Mouse (Mus musculus): ENCODE results near the gene Aamp. TPM values are rescaled to one million over a fixed set of nuclear protein-coding genes. Genes with fewer than 3 reads are reported as not detected.

Aamp gene
- total and polyA plus RNA-seq, 3 experiments, result 144 to 188 (median 177) TPM

GRCm38 (mm10) chr1:74282896-74283625 is 1.5 kb downstream of the Aamp start:
- no peak for DNase-seq

- DNase-seq, result no peak
These were observed 2.7 kb downstream of the Aamp start for GRCm38 (mm10) chr1:74281886-74282285.

- no peak for DNase-seq
These were observed 3.2 kb downstream of the Aamp start for GRCm38 (mm10) chr1:74281372-74281771.

DNA sequence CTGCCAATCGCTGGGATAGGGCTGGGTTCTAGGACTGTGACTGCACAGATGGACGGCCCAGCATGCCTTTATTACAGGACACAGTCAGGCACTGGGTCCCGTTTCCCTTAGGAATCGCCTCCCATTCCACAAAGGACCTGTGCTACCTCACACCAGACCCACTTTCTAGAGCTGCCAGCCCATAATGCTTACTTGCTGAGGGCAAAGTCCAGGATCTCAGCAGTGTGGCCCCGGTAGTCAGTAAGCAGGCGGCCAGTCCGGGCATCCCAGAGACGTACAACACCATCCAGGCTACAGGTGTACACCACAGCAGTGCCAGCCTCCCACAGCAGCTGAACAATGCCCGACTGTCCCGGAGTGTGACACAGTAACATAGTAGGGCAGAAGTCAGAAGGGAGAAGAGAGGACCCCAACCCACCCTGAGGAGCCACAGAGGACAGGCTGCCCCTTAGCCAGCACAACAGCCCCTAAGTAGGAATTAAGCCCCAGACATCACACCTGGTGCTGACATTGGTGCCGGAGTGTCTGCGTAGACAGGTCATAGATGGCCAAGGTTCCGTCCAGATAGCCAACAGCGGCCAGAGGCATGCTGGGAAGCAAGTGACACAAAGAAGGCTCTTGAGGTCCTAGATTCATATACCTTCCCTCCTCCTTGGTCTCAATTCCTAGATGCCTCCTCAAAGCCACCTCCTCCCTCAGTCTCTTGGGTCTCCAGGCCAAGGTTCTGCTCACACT is 3.8 kb downstream of the Aamp start:
- DNase-seq, result no peak

GRCm38 (mm10) chr1:74278988-74279387 is 5.5 kb downstream of the Aamp start:
- DNase-seq, result no peak

DNA sequence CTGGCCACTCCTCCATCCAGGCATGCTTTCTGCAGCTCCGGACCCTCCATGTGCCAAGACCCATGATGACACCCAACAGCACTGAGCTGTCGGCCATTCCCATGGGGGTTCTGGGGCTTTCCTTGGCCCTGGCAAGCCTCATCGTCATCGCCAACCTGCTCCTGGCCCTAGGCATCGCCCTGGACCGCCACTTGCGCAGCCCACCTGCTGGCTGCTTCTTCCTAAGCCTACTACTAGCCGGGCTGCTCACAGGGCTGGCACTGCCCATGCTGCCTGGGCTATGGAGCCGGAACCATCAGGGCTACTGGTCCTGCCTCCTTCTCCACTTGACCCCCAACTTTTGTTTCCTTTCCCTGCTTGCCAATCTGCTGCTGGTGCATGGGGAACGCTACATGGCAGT is 6.0 kb downstream of the Aamp start, which contains the start of gene Gpbar1:
Gene Gpbar1, plus strand, starts transcription at position 13 of the 400 bp plus-strand sequence.
- DNase-seq, result no peak

- DNase-seq, result no peak
These were observed 6.5 kb downstream of the Aamp start for GRCm38 (mm10) chr1:74277883-74278537.

DNA sequence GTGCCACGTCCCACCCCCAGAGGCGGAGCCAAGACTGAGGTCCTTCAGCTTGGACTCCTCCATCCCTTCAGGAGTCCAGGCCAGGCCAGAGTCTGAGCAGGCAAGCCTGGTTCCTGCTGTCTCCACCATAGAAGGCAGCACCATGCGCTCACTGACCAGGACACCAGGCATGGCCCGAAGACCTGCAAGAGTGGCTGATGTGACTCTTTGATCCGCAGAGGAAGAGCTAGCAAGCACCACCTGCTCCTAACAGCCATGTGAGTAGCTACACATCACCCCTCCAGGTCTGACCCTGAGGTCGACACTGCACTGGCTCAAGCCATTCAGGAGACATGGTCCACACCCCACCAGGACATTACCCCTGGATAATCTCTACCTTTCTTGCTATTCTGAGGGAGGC is 7.5 kb downstream of the Aamp start:
- DNase-seq, result no peak

DNA sequence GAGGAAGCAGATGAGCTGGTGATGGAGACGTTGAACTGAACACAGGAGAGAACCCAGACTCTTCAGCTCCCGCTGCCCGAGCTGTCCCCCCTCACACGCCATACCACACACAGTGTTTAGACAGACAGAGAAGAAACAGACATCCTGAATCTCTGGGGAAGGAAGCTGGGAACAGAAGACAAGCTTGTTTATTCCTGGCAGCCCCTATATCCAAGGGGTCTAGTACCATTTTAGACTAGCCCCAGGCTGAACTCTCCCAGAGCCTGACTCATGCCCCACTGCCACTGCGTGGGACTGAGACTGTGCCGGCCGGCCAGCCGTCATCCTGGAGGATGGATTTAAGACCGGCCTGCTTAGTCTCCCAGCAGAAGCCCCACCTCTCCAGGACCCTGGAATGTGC is 9.5 kb downstream of the Aamp start:
- no peak for DNase-seq

DNA sequence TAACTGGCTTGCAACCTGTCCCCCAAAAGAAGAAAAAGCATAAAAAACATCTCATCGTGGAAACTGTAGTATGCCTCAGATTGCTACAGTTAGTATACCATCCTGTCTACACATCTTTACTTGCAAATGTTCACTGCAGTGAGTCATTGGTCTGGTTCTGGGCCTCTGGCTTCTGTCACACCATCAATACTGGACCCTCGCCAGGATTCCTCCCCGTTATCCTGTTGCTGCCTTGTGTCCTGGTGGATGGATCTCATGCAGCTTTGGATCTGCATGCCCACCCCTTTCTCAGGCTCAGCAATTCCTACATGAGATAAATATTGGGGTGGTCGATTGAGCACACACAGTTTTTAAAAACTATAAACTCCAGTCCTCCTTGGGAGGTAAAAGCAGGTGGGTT is 12.9 kb downstream of the Aamp start:
- DNase-seq, result no peak

- DNase-seq, result no peak
These were observed 15.8 kb downstream of the Aamp start for GRCm38 (mm10) chr1:74268750-74269149.

GRCm38 (mm10) chr1:74262510-74262909 is 22.0 kb downstream of the Aamp start:
- no peak for DNase-seq

GRCm38 (mm10) chr1:74256782-74257181 is 27.8 kb downstream of the Aamp start:
- no peak for DNase-seq

DNA sequence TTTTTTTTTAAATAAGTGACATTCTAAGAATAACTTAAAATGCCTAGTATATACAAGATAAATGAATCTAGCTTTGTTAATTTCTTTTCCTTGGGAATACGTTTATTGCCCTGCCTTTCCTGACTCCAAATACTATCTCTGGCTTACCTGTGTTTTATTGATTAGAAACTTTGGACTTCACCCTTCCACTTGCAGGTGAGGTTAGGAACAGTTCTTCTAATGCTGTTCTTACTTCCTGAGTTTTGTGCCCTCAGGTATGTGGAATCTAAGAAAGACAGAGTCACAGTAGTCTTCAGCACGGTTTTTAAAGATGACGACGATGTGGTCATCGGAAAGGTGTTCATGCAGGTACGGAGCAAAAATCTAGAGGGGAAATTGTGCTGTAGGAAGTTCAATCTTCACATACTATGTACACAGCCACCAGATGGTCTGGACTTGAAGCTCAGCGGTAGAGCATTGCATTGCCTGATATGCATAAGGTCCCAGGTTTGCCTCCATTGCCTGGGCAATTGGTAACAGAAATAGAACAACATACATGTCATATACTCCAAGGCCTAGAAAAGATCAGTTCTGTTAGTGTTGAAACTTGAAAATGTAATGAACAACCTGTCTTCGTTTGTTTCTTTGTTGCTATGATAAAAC is 28.7 kb downstream of the Aamp start:
- DNase-seq, result no peak

DNA sequence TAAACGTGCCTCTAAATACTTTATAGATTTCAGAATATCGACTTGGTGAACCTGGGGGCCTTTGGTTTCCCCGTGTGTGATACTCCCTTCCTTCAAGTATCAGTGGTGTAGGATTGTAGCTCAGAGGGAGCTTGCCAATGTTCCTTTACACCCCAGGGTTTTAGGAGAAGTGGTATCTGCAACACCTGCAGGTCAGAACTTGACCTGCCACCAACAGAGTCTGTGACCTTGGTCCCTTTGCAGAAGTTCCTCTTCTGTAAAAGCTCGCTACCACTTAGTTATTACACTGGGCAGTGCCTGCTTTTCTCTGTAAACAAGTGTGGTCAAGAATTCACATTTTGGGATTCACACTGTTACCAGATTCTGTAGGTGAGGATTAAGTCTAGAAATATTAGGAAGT is 34.4 kb downstream of the Aamp start:
- no peak for DNase-seq

GRCm38 (mm10) chr1:74249331-74249980 is 35.1 kb downstream of the Aamp start:
- DNase-seq, result no peak

- peak; percentile 35 for DNase-seq
These were observed 35.7 kb downstream of the Aamp start for GRCm38 (mm10) chr1:74248799-74249198.

- no peak for DNase-seq
These were observed 39.0 kb downstream of the Aamp start for GRCm38 (mm10) chr1:74245525-74245924.

DNA sequence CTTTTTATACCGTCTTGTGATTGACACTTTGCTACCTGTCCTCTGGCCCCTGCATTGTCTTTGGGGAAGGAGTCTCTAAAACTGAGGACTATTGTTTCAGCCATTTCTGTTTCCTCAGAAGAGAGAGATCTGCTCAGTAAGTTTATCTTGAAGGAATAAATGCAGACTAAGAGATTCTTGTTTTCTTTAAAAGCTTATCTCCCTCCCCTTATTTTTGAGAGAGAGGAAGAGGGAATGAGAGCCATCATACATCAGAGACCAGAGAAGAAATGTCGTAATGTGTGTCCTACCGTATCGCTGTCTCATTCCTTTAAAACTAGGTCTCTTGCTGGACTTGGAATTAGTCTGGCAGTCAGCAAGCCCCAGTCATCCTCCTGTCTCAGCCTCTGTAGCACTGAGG is 43.7 kb downstream of the Aamp start:
- no peak for DNase-seq

DNA sequence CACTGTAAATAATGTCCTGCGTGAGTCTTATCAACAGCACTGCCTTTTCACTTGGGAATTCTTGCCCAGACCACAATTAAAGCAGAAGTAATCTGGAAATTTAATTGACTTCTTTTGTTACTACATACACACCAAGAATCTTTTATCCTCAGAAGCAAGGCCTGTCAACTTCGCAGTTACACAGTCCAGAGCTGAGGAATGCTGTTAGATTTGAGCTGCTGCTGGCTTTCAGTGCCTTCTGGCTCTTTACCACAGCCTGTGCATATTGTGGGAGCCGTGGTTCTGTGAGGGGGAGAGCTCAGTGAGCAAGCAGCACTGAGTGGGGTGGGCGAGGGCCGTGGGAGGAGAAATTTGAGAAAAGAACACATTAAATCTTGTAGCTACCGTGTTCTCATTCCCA is 44.2 kb downstream of the Aamp start:
- no peak for DNase-seq

GRCm38 (mm10) chr1:74239618-74240017 is 44.9 kb downstream of the Aamp start:
- DNase-seq, result no peak

GRCm38 (mm10) chr1:74239162-74239561 is 45.4 kb downstream of the Aamp start:
- no peak for DNase-seq
